Comparison of ENCODE assay signal across 8 mouse cellular contexts in the genomic region with DNA sequence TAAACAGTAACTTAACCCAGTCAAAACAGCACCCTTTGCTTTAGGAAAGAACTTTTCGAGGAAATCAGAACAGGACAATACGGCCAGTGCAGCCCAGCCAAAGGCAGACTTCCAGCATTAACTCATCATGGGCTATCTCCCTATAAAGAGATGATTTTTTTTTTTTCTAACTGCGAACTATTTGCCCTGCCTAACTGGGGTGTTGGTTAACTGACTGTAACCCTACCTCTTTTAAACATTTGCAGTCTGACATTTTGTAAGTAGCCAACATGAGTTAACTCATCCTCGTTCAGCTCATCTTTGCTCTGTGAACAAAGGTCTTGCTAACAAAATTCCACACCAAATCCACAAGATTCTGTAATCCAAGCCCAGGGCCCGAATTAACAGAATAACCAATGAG. TPM values are rescaled to one million over a fixed set of nuclear protein-coding genes. Genes with fewer than 3 reads are reported as not detected.
A peak's percentile ranks its signal among the peaks of the same experiment; 100 is the strongest.
DNase-seq lines count a peak whose midpoint lies in the region; ATAC-seq and TF ChIP-seq lines count a peak whose summit lies in the region.

No protein-coding gene starts in this region.

- TF ChIP-seq EP300 in liver, embryonic 14.5 days (IDR thresholded peaks at IDR 0.05; ENCODE audit: low read depth): no peak

- H3K27me3 ChIP-seq in forebrain, postnatal 0 days (ENCODE audit: insufficient read depth, low read length): no peaks in the 10 kb centered on the region
- H3K27me3 ChIP-seq in liver, embryonic 14.5 days (ENCODE audit: control insufficient read depth, insufficient read depth, low read length): peaks cover 18% of the 10 kb centered on the region

- peak overlapping the region; percentile 66 for H3K4me2 ChIP-seq in forebrain, postnatal 0 days (ENCODE audit: low read depth)
- peak overlapping the region; percentile 50 for H3K4me2 ChIP-seq in liver, embryonic 14.5 days (ENCODE audit: low read depth)

- TF ChIP-seq CTCF in gastrocnemius, adult 2 months (IDR thresholded peaks at IDR 0.05): no peak
- TF ChIP-seq CTCF in forebrain, postnatal 0 days (IDR thresholded peaks at IDR 0.05; ENCODE audit: low read depth): no peak
- no peak for TF ChIP-seq CTCF in liver, embryonic 14.5 days (IDR thresholded peaks at IDR 0.05; ENCODE audit: low read depth)

- 47% methylated on average over 5 of the region's 5 CpGs for WGBS in forebrain, postnatal 0 days
- 58% methylated on average over 5 of the region's 5 CpGs for WGBS in liver, embryonic 14.5 days (ENCODE audit: insufficient replicate concordance)

- ATAC-seq in forebrain, postnatal 0 days: no peak
- ATAC-seq in liver, embryonic 14.5 days (ENCODE audit: insufficient read depth): no peak

- H3K9ac ChIP-seq in forebrain, postnatal 0 days: peak overlapping the region; percentile 97; the same call in 1 of the 2 replicates
- H3K9ac ChIP-seq in liver, embryonic 14.5 days (replicated peaks): no peak overlapping the region

- H3K36me3 ChIP-seq in forebrain, postnatal 0 days (ENCODE audit: insufficient read depth): peaks cover 13% of the 10 kb centered on the region
- no peaks in the 10 kb centered on the region for H3K36me3 ChIP-seq in liver, embryonic 14.5 days (replicated peaks; ENCODE audit: control insufficient read depth, insufficient read depth, low read depth)

- no peak for DNase-seq in gastrocnemius, adult 2 months
- no peak for DNase-seq in gastrocnemius, postnatal 36 days
- peak; percentile 60 for DNase-seq in 3T3-L1 (ENCODE audit: low read depth, low spot score)
- DNase-seq in forebrain, postnatal 0 days: peak; percentile 18
- no peak for DNase-seq in liver, embryonic 14.5 days (ENCODE audit: low read depth in 3 of 3, low spot score in 3 of 3)
- DNase-seq in ovary, postnatal 14 days (ENCODE audit: low spot score): no peak
- DNase-seq in gastrocnemius, adult 18-20 months (ENCODE audit: low spot score): no peak
- no peak for DNase-seq in adrenal gland, postnatal 4 days (ENCODE audit: low spot score in 2 of 2)

- peak overlapping the region; percentile 86 for H3K4me3 ChIP-seq in gastrocnemius, adult 2 months
- peak overlapping the region; percentile 78 for H3K4me3 ChIP-seq in forebrain, postnatal 0 days (ENCODE audit: low read depth, low read length)
- peak overlapping the region in 1 of 2 experiments; percentile 59; a peak in 1 of 4 replicates for H3K4me3 ChIP-seq in liver, embryonic 14.5 days (ENCODE audit: insufficient read depth in 1 of 2, low read depth in 2 of 2, low read length in 2 of 2)

- intact Hi-C loops in gastrocnemius, adult 2 months (cut with DNase I): no loop called here
- intact Hi-C loops in gastrocnemius, postnatal 36 days (cut with DNase I): loop anchor here (2.0 kb wide), 1 partner anchor 20 kb away; no protein-coding TSS in a partner anchor

- peak overlapping the region; percentile 96 for H3K27ac ChIP-seq in gastrocnemius, adult 2 months
- no peak overlapping the region; the same call in 1 of the 2 replicates for H3K27ac ChIP-seq in forebrain, postnatal 0 days (ENCODE audit: low read depth, low read length)
- no peak overlapping the region for H3K27ac ChIP-seq in liver, embryonic 14.5 days

- peaks cover 14% of the 10 kb centered on the region; the same call in 1 of the 2 replicates for H3K4me1 ChIP-seq in forebrain, postnatal 0 days (ENCODE audit: insufficient read depth)
- peaks cover 6 to 23% of the 10 kb centered on the region in 2 experiments for H3K4me1 ChIP-seq in liver, embryonic 14.5 days (replicated peaks; ENCODE audit: control insufficient read depth in 2 of 2, insufficient read depth in 2 of 2, low read length in 1 of 2)

- H3K9me3 ChIP-seq in forebrain, postnatal 0 days (ENCODE audit: low read length): no peaks in the 10 kb centered on the region
- no peaks in the 10 kb centered on the region for H3K9me3 ChIP-seq in liver, embryonic 14.5 days (ENCODE audit: control insufficient read depth, low read length)

RNA-seq across cellular contexts. Expression of gene Sh3bp5, which starts 1.5 kb away (rescaled TPM):
- 10 to 100 TPM; 55.1 to 58.5 TPM for total RNA-seq in gastrocnemius, adult 2 months (2021)
- total RNA-seq in gastrocnemius, postnatal 36 days (2021): 10 to 100 TPM; 34.5 to 44.4 TPM
- total RNA-seq in forebrain, postnatal 0 days (2014; rRNA removed): 58.2 and 67.9 TPM in 2 replicates
- polyA plus RNA-seq in forebrain, postnatal 0 days (2015; fragmentation: Nextera tagmentation; extraction: Ambion mirVana): 132 and 165 TPM in 2 replicates
- 9.8 and 14.7 TPM in 2 replicates for polyA plus RNA-seq in liver, embryonic 14.5 days (2012; rRNA removed)
- polyA plus RNA-seq in liver, embryonic 14.5 days (2014; fragmentation: Nextera tagmentation; extraction: Ambion mirVana): 6.4 and 6.9 TPM in 2 replicates
- 10 to 100 TPM; 53.6 to 65.7 TPM for total RNA-seq in gastrocnemius, adult 18-20 months (2021)
- total RNA-seq in adrenal gland, postnatal 4 days (2021): 100 to 1,000 TPM; 136 to 140 TPM

RNA-seq across cellular contexts. Expression of gene Eaf1, which starts 59.8 kb away (rescaled TPM):
- 10 to 100 TPM in 1 of 2 experiments, 1 to 10 TPM in 1; 7.1 to 11.5 TPM for total RNA-seq in gastrocnemius, adult 2 months (2021)
- 10 to 100 TPM; 10.5 to 11.7 TPM for total RNA-seq in gastrocnemius, postnatal 36 days (2021)
- 10.1 and 11.8 TPM in 2 replicates for total RNA-seq in forebrain, postnatal 0 days (2014; rRNA removed)
- 3.5 and 5.5 TPM in 2 replicates for polyA plus RNA-seq in forebrain, postnatal 0 days (2015; fragmentation: Nextera tagmentation; extraction: Ambion mirVana)
- 23.0 and 30.3 TPM in 2 replicates for polyA plus RNA-seq in liver, embryonic 14.5 days (2012; rRNA removed)
- polyA plus RNA-seq in liver, embryonic 14.5 days (2014; fragmentation: Nextera tagmentation; extraction: Ambion mirVana): 20.9 and 23.1 TPM in 2 replicates
- 10 to 100 TPM; 10.3 to 13.1 TPM for total RNA-seq in gastrocnemius, adult 18-20 months (2021)
- 10 to 100 TPM; 34.9 to 40.3 TPM for total RNA-seq in adrenal gland, postnatal 4 days (2021)

Comparison
In these comparisons a context has a peak if more than half of its experiments do, and no peak if none do; other contexts are left out.
1. DNase-seq: peak in 3T3-L1 (single experiment) and forebrain, postnatal 0 days (single experiment); none in gastrocnemius, adult 2 months (single experiment), gastrocnemius, postnatal 36 days (0 of 2), liver, embryonic 14.5 days (0 of 3), ovary, postnatal 14 days (single experiment), gastrocnemius, adult 18-20 months (single experiment) and adrenal gland, postnatal 4 days (0 of 2).